Mouse (Mus musculus): Measurements from ENCODE around the gene Acss1.
A peak's percentile ranks its signal among the peaks of the same experiment; 100 is the strongest.

Acss1 gene

DNA sequence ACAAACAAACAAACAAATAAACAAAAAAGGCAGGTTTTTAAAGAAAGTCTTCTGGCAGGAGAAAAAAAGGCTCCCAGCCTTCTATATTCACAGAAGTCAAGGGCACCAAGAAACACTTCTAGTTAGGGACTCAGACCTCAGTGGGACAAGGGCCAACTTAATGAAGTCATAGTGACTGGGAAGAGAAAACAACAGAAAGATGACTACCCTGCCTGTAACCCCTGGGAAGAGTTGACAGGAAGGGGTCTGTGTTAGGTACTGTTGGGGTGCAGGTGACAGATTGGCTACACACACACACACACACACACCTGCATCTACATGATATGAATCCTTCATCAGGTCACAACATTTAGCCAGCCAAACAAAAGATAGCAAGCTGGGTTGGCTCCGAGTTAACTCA lies 25.1 kb downstream of the Acss1 start:
- DNase-seq (ENCODE audit: low spot score in 2 of 2), result no peak

DNA sequence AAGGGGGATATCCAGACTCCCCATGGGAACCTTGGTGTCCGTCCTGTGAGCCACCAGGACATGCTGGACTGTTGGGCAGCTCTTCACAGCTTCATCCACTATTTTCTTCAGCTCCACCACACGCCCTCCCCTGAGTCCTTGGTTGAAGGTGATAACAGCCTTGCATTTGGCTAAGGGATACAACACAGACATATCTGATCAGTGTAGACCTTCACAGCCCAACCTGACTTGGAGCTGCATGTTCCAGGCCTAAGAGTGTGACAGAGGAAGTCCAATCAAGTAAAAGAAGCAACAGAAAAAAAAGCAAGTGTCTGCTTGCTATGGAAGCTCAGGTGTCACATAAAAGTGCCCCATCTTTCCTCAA lies 29.9 kb downstream of the Acss1 start:
- DNase-seq (ENCODE audit: low spot score in 2 of 2), result no peak

GRCm38 (mm10) chr2:150637702-150638369 lies 30.5 kb downstream of the Acss1 start:
- DNase-seq (ENCODE audit: low spot score in 2 of 2), result no peak

DNA sequence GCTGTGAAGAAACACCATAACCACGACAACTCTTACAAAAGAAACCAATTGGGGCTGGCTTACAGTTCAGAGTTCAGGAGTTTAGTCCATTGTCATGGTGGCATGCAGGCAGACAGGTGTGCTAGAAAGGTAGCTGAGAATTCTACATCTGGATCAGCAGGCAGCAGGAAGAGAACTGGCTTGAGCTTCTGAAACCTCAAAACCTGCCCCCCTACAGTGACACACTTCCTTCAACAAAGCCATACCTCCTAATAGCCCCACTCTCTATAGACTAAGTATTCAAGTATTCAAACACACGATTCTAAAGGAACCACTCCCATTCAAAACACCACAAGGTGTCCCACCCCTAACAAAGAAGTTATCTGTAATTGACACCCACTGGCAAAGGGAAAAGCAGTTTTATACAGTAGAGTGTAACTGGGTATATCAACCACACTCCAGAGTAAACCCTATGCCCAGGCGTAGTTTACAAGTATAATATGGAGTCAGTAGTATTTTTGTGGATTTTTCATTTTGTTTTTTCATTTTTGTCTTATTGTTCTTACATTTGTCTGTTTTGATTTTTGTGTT lies 32.3 kb downstream of the Acss1 start:
- no peak for DNase-seq (ENCODE audit: low spot score in 2 of 2)

- DNase-seq (ENCODE audit: low spot score in 2 of 2), result no peak
Observed at GRCm38 (mm10) chr2:150629255-150629654, 39.0 kb downstream of the Acss1 start.

DNA sequence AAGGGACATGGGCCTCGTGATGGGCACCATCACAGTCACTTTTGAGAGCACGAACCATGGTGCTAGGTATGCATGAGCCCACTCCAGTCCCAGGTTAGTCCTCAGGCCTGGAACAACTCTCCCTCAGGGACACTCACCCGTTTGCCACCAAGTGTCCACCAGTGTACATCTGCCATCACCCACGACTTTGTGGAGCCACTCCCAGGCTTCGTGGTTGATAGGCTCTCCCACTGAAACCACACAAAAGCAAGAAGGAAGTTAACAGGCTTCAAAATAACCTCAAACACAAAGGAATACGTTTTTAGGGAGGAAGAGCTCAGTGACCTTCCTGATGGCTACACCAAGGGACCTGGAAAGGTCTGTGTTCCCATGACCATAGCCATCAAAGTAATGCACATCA lies 41.2 kb downstream of the Acss1 start:
- DNase-seq (ENCODE audit: low spot score in 2 of 2), result no peak

DNA sequence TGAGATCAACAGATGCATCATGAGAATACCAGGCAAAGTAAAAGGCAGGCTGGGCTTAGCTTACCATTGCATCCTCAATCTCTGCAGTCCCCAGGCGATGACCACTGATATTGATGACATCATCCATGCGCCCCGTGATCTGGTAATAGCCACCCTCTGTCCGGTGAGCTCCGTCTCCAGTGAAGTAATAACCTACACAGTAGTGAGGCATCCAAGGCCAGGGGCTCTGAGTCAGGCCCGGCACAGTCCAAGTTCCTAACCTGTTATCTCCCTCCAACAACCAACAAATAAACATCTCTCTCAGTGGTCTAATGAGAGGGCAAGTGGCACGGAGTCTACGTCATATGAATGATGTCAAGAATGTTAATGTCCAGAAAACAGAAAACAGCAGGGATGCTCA lies 43.4 kb downstream of the Acss1 start:
- no peak for DNase-seq (ENCODE audit: low spot score in 2 of 2)

DNA sequence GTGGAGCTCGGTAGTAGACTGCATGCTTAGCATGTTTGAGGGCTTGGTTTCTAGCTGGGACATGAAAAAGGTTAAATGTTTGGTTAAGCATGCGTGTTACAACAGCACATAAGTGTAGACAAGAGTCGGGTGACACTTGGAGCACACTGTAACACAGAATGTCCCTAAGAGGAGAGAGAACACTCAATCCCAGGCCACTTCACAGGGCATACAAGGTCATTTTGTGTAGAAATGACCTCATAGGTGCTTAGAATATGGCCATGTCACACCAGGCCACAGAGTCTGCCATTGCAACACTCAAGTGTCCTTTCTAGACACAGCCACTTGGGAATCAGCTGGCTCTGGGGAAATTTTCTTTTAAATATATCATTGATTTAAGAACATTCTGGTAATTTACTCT lies 44.3 kb downstream of the Acss1 start:
- DNase-seq (ENCODE audit: low spot score in 2 of 2), result no peak

- no peak for DNase-seq (ENCODE audit: low spot score in 2 of 2)
Observed at GRCm38 (mm10) chr2:150621698-150622097, 46.6 kb downstream of the Acss1 start.

DNA sequence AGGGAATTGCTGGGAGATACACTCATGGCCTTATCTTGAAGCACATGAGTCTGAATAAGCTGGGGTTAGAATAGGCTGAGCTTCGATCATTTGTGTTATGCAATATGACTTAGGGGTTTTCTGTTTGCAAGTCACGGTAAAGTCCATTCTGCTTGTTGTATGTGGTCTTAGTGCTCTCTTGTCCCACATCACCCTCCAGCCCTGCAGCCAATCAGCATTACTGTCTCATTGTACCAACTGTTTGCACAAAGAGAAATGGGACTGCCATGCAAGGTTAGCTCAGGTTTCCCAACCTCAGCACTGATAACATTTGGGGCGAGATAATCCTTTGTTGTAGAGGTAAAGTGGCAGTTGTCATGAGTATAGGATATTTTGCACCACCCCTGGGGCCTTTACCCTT lies 58.2 kb downstream of the Acss1 start:
- DNase-seq (ENCODE audit: low spot score in 2 of 2), result no peak

DNA sequence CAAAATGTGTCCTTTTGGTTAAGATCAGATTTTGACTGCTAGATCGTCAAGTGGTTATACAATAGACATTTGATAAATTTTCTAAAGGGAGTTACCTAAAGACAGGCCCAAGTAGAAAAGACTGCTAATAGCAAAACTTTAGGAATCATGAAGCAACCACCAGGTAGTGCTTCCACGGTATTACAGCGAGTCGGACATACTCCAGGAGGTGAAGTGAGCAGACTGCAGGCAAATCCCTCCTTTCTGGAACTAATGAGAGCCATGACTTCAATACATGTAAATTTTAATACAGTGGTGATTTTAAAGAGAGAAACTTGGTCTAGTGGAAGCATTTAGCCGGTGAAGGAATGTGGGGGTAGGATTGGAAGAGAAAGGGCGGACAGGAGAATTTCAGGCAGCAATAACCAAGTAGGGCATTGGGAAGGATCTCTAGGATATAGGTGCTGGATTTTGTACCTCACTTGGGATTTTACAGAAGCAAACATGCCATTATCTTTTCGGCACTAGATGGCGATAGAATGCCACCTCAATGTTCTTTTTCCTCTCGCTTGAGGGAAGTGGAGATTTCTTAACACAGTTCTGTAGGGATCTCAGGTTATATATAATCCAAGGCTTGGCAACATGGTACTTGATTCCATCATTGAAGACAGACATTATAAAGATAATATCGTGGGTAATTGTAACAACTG lies 59.3 kb downstream of the Acss1 start:
- DNase-seq (ENCODE audit: low spot score in 2 of 2), result peak in 1 of 2 experiments; percentile 67

DNA sequence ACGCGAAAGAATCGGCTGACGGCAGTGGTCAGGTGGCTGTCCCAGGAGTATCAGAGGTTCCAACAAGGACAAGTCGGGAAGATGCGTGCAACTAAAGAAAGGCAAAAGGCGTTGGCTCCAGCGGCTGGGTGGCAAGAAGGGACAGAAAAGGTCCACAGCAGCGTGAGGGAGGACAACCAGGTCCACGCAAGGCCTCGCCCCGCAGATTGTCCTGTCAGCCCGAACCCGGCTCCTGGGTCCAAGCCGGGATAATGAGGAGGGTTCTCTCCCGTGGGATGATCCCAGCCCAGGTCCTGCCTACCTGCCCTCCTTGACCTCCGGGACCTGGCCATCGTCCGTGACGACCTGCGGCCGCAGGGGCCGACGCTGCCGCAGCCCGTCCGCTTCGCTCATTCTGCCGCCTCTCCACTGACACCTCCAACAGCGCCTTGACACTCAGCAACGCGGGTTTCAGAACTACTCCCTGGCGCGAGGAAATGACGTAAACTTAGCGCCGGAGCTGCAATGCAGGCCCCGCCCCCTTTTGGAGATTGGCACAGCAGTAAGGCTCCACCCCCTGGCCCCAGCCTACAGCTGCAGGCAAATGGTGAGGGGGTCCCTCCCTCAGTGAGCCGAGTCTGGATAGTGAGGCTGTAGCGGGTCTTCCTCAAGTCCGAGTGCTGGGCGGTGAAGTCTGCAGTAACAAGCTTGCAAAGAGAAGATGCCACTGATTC lies 60.1 kb downstream of the Acss1 start, which contains the start of gene Apmap:
Gene Apmap, minus strand, starts transcription at position 481 of the 713 bp plus-strand sequence.
- DNase-seq (ENCODE audit: low spot score in 2 of 2), result peak; percentile 93 to 97

DNA sequence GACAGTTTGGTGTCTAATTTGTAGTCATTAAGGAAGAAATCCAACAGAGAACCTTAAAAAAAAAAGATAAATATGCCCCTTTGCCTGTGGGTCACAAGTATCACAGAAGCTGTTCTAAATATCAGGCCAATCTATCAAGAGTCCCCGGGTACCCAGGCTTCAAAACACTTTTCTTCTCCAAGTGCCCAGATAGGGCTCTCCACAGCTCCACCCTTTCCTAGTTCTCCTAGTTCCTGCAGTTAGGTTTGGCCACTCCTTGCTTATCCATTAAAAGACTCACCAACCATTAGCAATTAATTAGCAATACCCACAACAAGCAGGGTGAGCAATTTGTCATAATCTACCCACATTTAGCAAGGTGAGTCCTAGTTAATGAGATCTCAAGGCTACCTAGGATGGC lies 61.2 kb downstream of the Acss1 start:
- DNase-seq (ENCODE audit: low spot score in 2 of 2), result no peak

- DNase-seq (ENCODE audit: low spot score in 2 of 2), result no peak
Observed at GRCm38 (mm10) chr2:150604802-150605201, 63.5 kb downstream of the Acss1 start.

- no peak for DNase-seq (ENCODE audit: low spot score in 2 of 2)
Observed at GRCm38 (mm10) chr2:150602166-150602565, 66.1 kb downstream of the Acss1 start.

DNA sequence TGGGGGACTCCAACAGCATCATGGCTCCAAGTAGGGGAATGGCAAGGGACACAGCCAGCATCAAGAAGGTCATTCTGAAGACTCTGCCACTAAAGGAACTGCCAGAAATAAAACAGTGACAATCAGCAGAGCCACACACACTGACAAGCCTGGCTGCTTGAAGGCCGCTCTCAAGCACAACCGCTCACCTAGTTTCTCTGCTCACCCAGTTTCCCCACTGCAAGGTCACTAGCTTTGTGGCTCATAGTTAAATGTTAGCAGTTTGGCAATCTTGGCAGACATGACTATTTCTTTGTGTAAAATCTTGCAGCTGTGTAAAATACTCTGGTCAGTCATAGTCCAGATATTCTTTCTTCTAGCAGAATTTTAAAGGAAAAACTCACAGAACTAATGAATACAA lies 68.0 kb downstream of the Acss1 start:
- no peak for DNase-seq (ENCODE audit: low spot score in 2 of 2)

DNA sequence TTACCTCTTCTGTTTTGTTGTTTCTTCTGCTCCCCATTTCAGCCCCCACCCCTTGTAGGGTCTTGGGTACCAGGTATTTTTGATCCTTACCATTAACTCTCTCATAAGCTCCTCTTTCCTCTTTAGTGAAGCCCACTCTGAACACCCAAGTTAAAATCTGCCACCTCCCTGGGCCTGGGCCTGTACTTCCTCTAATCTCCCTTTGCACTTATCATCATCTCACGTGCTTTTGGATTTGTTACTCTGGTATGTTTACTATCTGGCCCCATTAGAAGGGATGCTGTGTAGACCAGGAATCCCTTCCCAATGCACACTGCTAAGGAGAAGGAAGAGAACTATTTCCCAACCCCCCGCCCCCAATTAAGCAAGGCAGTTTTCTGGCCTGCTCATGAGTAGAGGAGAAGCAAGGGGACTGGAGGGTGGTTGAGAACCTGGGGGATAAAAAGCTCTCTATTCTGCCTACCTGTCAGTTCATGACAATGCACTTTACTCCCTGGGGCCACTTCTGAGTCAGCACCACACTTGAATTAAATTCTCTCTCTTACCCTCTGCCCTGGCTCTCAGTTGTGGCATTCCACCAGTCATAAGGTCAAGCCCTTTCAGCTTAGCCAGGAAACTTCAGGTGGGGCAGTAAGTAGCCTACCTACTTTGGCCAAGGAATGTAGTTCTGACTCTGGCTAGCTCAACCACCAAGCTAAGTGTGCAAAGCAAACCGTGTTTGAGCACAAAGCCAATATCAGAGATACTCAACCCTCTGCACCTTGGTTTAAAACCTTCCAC lies 72.7 kb downstream of the Acss1 start:
- DNase-seq (ENCODE audit: low spot score in 2 of 2), result no peak

DNA sequence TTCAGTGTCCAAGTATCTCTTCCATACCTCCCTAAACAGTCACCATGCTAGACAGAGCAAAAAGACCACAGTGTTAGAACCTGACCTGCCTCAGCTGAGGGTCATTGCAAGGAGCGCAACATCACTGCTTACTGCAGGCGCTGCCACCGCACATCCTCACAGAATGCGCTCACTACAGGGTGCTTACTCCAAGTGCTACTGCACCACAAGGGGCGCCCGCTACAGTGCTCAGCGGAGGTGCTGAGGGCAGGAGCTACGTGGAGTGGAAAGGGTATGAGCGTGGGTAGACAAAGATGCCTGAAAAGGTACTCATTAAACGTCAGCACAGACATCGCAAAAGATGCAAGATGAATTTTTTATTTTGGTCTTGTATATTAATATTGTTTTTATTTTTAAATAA lies 79.2 kb downstream of the Acss1 start:
- DNase-seq (ENCODE audit: low spot score in 2 of 2), result no peak

GRCm38 (mm10) chr2:150579628-150580027 lies 88.7 kb downstream of the Acss1 start:
- no peak for DNase-seq (ENCODE audit: low spot score in 2 of 2)

DNA sequence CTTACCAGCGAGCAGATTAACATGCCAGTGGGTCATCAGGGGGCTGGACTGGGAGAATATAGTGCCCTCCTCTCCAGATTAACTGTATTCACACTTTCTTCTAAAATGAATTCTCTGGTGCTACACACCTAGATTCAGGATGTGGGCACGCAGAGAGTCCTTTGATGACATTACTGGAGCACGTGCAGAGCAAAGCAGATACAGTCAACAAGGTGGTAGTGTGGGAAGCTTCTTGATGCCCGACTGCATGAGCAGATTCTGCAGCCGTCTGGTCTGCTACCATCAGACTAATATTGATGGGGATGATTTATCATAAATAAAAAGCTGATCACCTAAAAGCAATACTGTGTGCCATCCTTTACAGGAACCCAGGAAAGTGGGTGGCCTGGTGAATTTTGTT lies 89.7 kb downstream of the Acss1 start:
- no peak for DNase-seq (ENCODE audit: low spot score in 2 of 2)

DNA sequence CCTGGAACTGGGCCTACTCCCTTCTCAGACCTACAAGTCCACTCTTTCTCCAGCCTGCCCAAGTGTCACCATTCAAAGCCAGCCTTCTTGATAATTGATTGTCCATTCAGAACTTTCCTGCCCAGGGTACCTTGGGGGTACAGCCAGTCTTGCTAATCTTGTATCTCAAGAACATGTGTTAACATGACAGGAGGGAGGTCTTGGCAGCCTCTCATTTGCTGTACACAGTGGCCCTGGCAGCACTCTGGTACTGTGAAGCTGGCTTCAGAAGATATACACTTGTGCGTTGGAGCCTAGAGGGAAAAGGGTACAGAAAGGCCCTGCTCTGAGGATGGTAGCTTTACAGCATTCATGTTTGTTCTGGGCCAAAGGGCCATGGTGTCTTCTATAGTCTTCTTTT lies 92.0 kb downstream of the Acss1 start:
- no peak for DNase-seq (ENCODE audit: low spot score in 2 of 2)

DNA sequence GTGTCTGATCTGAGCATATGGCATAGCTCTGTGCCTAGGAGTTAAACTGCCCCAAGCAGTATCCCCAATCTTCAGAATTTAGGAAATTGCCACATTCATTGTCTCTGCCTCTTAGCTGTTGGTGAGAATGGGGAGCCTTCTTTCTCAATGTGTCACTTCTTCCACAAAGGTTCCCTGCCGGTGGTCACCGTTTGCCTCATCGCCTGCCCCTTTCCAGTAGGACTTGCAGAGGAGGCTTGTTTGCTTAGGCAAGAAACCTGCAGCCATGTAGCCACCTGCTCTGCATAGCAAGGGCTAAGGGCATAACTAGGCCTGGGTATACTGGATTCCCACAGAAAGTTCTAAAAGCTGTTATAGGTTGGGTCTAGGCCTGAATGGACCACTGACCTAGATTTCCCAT lies 95.8 kb downstream of the Acss1 start:
- no peak for DNase-seq (ENCODE audit: low spot score in 2 of 2)

Data from cerebellum, postnatal 4 days (tissue).